Mouse (Mus musculus) heart, embryonic 13.5 days (tissue): ENCODE data around the gene Pemt. TPM values are rescaled to one million over a fixed set of nuclear protein-coding genes. Genes with fewer than 3 reads are reported as not detected.

ENCODE experiments used
- ATAC-seq: fragments of 200-750 bp; cut with Nextera tagmentation; 2 replicates; pipeline ENCODE4 v1.8.0; 2017; ENCODE audit warnings: moderate TSS enrichment; ENCODE audit not compliant: insufficient number of reproducible peaks, low FRiP score, low TSS enrichment; ENCODE audit errors: extremely low read depth
- H3K27ac ChIP-seq: fragments of 300-500 bp; sonication (generic); replicated peaks from 2 replicates; pipeline ENCODE4 v1.5.1; 2015; ENCODE audit warnings: moderate library complexity, mild to moderate bottlenecking, inconsistent platforms
- H3K27me3 ChIP-seq: fragments of 300-500 bp; sonication (generic); replicated peaks from 2 replicates; pipeline ENCODE4 v1.6.1; 2015; ENCODE audit warnings: mild to moderate bottlenecking, inconsistent platforms
- H3K36me3 ChIP-seq: fragments of 300-500 bp; sonication (generic); 2 replicates; pipeline ENCODE4 v1.6.1; 2015; ENCODE audit warnings: mild to moderate bottlenecking, inconsistent platforms
- H3K4me1 ChIP-seq: fragments of 300-500 bp; sonication (generic); 2 replicates; pipeline ENCODE4 v1.6.1; 2015; ENCODE audit warnings: inconsistent platforms
- H3K4me2 ChIP-seq: fragments of 300-500 bp; sonication (generic); 2 replicates; pipeline ENCODE4 v1.6.1; 2015; ENCODE audit warnings: inconsistent platforms, mild to moderate bottlenecking, moderate library complexity
- H3K4me3 ChIP-seq: fragments of 300-500 bp; sonication (generic); 2 replicates; pipeline ENCODE4 v1.5.1; 2015; ENCODE audit warnings: moderate library complexity, mild to moderate bottlenecking, inconsistent platforms
- H3K9ac ChIP-seq: fragments of 300-500 bp; sonication (generic); 2 replicates; pipeline ENCODE4 v1.6.1; 2015; ENCODE audit warnings: inconsistent platforms, mild to moderate bottlenecking, moderate library complexity
- H3K9me3 ChIP-seq: fragments of 300-500 bp; sonication (generic); 2 replicates; pipeline ENCODE4 v1.6.1; 2016; ENCODE audit warnings: inconsistent platforms
- WGBS: fragments of 180-500 bp; shearing (Covaris S2); methylation state at CpG from one replicate; pipeline ENCODE4 v1.1.7; 2015; ENCODE audit warnings: mixed read lengths; 5-methylcytosine and 5-hydroxymethylcytosine counted together
- polyA plus RNA-seq: library from polyadenylated mRNA; unstranded; fragments of >200 nt; fragmentation: Nextera tagmentation; extraction: Ambion mirVana; gene quantifications from 2 replicates; pipeline ENCODE4 v1.2.1, GENCODE M21; 2015

Gene Pemt
- polyA plus RNA-seq, 1 experiment from 2014 or later = 12.8 TPM

DNA sequence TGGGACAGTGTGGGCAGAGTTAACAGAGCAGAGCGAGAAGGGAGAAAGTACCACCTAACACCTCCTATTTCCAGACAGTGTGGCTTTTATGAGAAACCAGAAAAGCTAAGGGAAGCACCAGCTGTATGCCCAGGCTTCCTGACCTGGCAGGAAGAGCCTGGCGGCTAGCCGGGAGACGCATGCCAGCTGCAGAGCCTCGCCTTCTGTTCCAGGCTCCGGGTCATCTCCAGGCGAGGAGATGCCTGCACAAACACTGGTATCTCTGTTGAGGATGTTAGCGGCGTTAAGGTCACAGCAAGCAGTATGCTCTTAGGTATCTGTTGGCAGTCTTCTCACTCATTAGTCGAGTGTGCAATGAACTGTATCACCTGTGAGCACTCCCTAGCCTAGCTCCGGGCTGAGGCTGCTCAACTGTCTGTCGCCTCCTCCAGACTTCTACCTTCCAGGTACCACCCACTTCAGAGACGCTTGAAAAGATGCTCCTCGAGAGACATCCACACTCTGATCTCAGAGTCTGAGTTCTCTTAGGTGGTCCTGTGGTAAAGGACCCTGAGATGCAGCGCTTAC, 27.7 kb upstream of the Pemt start:
- Histone ChIP-seq H3K9ac (no peak overlapping the region), H3K27me3 (peaks cover under 1% of the 10 kb centered on the region; the same call in 1 of the 2 replicates), H3K4me2 (no peak overlapping the region), H3K27ac (no peak overlapping the region), H3K36me3 (no peaks in the 10 kb centered on the region), H3K4me1 (peaks cover 8% of the 10 kb centered on the region), H3K4me3 (no peak overlapping the region), H3K9me3 (no peaks in the 10 kb centered on the region)
- no peak for ATAC-seq
- 46% methylated on average over 15 of the region's 15 CpGs for WGBS

DNA sequence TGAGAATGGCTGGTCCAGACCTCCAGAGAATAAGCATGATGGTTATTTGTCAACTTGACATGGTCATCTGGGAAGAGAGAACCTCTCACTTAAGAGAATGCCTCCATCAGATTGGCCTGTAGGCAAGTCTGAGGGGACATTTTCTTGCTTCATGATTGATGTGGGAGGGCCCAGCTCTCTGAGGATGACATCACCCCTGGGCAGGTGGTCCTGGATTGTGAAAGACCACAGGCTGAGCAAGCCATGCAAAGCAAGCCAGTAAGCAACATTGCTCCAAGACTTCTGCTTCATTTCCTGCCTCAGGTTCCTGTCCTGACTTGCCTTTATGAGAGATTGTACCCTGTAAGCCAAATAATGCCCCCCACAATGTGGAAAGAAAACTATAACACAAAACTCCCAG, 26.8 kb upstream of the Pemt start:
- no peak overlapping the region for H3K9ac ChIP-seq
- ATAC-seq = no peak
- H3K36me3 ChIP-seq = no peaks in the 10 kb centered on the region
- no peaks in the 10 kb centered on the region for H3K9me3 ChIP-seq
- H3K4me3 ChIP-seq = no peak overlapping the region
- no peak overlapping the region for H3K27ac ChIP-seq
- peaks cover 6% of the 10 kb centered on the region; the same call in 1 of the 2 replicates for H3K27me3 ChIP-seq
- no peak overlapping the region for H3K4me2 ChIP-seq
- H3K4me1 ChIP-seq = peaks cover 8% of the 10 kb centered on the region

- WGBS = 84% methylated on average over 6 of the region's 6 CpGs
- Histone ChIP-seq H3K4me2 (no peak overlapping the region), H3K36me3 (no peaks in the 10 kb centered on the region), H3K9ac (no peak overlapping the region), H3K27ac (no peak overlapping the region), H3K9me3 (no peaks in the 10 kb centered on the region), H3K4me1 (peaks cover 8% of the 10 kb centered on the region), H3K4me3 (no peak overlapping the region), H3K27me3 (peaks cover 6% of the 10 kb centered on the region; the same call in 1 of the 2 replicates)
- ATAC-seq = no peak
Measured at GRCm38 (mm10) chr11:60071221-60071620, 24.9 kb upstream of the Pemt start.

DNA sequence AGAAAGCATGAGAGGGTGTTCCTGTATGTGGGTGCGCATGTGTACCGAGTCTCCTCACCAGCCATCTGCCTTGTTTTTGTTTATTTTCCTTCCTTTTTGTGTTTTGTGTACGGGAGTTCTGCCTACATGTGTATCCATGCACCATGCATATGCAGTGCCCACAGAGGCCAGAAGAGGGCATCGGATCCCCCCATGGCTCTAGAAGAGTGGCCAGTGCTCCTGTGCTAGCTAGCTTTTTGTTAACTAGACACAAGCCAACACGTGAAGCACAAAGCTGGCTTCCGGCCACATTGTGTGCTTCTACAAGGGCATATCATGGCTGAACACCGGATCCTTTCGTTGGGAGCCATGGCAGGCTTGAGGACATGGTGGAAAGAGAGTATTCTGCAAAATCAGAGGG, 24.3 kb upstream of the Pemt start:
- Histone ChIP-seq H3K4me3 (no peak overlapping the region), H3K4me1 (peaks cover 8% of the 10 kb centered on the region), H3K9ac (no peak overlapping the region), H3K36me3 (no peaks in the 10 kb centered on the region), H3K9me3 (no peaks in the 10 kb centered on the region), H3K4me2 (no peak overlapping the region), H3K27ac (no peak overlapping the region), H3K27me3 (peaks cover 6% of the 10 kb centered on the region; the same call in 1 of the 2 replicates)
- no peak for ATAC-seq
- WGBS = 36% methylated on average over 8 of the region's 8 CpGs

GRCm38 (mm10) chr11:60068631-60069030, 22.3 kb upstream of the Pemt start:
- peaks cover 6% of the 10 kb centered on the region; the same call in 1 of the 2 replicates for H3K27me3 ChIP-seq
- H3K4me3 ChIP-seq = no peak overlapping the region
- no peak overlapping the region for H3K4me2 ChIP-seq
- H3K9ac ChIP-seq = no peak overlapping the region
- H3K36me3 ChIP-seq = no peaks in the 10 kb centered on the region
- no peak for ATAC-seq
- H3K4me1 ChIP-seq = no peaks in the 10 kb centered on the region; the same call in 1 of the 2 replicates
- H3K9me3 ChIP-seq = no peaks in the 10 kb centered on the region
- no peak overlapping the region for H3K27ac ChIP-seq

GRCm38 (mm10) chr11:60067646-60068045, 21.4 kb upstream of the Pemt start:
- no peak overlapping the region for H3K9ac ChIP-seq
- no peaks in the 10 kb centered on the region for H3K36me3 ChIP-seq
- no peak for ATAC-seq
- 79% methylated on average over 4 of the region's 4 CpGs for WGBS
- H3K27me3 ChIP-seq = peaks cover 6% of the 10 kb centered on the region; the same call in 1 of the 2 replicates
- no peak overlapping the region for H3K4me3 ChIP-seq
- no peak overlapping the region for H3K27ac ChIP-seq
- no peaks in the 10 kb centered on the region for H3K9me3 ChIP-seq
- no peak overlapping the region for H3K4me2 ChIP-seq
- no peaks in the 10 kb centered on the region for H3K4me1 ChIP-seq

DNA sequence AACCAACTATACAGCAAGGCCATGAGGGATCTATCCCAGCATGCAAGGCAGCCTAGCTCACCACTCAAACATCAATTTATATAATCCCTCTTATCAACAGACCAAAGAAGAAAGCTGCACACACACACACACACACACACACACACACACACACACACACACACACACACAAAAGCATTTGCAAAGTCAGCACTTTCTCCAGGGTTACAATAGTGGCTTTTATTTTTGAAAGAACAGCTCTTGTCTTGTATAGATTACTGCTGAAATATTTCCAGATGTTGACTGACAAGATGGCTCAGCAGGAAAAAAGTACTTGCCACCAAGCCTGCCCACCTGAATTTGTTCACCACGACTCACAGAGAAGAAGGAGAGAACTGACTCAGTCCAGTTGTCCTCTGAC, 19.0 kb upstream of the Pemt start:
- no peak for ATAC-seq
- Histone ChIP-seq H3K9me3 (no peaks in the 10 kb centered on the region), H3K36me3 (no peaks in the 10 kb centered on the region), H3K27ac (no peak overlapping the region), H3K4me3 (no peak overlapping the region), H3K4me2 (no peak overlapping the region), H3K4me1 (no peaks in the 10 kb centered on the region), H3K27me3 (peaks cover 6% of the 10 kb centered on the region; the same call in 1 of the 2 replicates), H3K9ac (no peak overlapping the region)
- WGBS = 54% methylated on average over 1 of the region's 1 CpGs

DNA sequence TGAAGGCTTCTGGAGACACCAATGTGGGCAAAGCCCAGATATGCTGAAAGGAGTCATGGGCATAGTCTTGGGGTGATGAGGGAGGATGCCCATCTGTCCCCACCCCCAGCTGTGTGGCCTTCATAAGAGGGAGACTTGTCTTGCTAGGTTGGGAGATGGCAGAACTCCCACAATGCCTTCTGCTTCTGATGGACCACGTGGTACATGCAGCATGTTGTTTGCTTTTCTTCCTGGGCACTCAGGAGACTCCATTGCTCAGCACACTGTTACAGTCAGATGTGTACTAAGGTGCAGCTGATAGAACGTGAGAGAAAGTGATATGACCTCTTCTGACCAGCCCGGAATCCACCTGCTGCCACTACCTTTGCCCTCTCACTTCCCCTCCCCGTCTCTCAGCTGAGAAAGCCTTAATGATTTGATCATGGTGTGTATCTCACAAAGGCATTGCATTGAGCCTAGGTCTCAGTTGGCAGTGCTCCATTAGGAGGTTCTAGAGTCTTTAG, 15.3 kb upstream of the Pemt start:
- Histone ChIP-seq H3K4me3 (no peak overlapping the region), H3K36me3 (no peaks in the 10 kb centered on the region), H3K9me3 (no peaks in the 10 kb centered on the region), H3K4me1 (no peaks in the 10 kb centered on the region), H3K9ac (no peak overlapping the region), H3K4me2 (no peak overlapping the region), H3K27ac (no peak overlapping the region), H3K27me3 (no peaks in the 10 kb centered on the region)
- WGBS = 69% methylated on average over 4 of the region's 4 CpGs
- no peak; the same call in 1 of the 2 replicates for ATAC-seq

- no peaks in the 10 kb centered on the region for H3K4me1 ChIP-seq
- H3K36me3 ChIP-seq = no peaks in the 10 kb centered on the region
- 87% methylated on average over 2 of the region's 2 CpGs for WGBS
- H3K4me3 ChIP-seq = no peak overlapping the region
- H3K27me3 ChIP-seq = no peaks in the 10 kb centered on the region
- H3K4me2 ChIP-seq = no peak overlapping the region
- H3K9me3 ChIP-seq = no peaks in the 10 kb centered on the region
- no peak overlapping the region for H3K9ac ChIP-seq
- ATAC-seq = no peak
- no peak overlapping the region for H3K27ac ChIP-seq
Measured at GRCm38 (mm10) chr11:60060026-60060425, 13.7 kb upstream of the Pemt start.

GRCm38 (mm10) chr11:60058441-60058840, 12.2 kb upstream of the Pemt start:
- ATAC-seq = no peak
- no peaks in the 10 kb centered on the region for H3K36me3 ChIP-seq
- no peak overlapping the region for H3K27ac ChIP-seq
- H3K4me3 ChIP-seq = no peak overlapping the region
- no peaks in the 10 kb centered on the region for H3K27me3 ChIP-seq
- H3K9ac ChIP-seq = no peak overlapping the region
- no peaks in the 10 kb centered on the region for H3K9me3 ChIP-seq
- no peaks in the 10 kb centered on the region for H3K4me1 ChIP-seq
- WGBS = 59% methylated on average over 10 of the region's 10 CpGs
- H3K4me2 ChIP-seq = no peak overlapping the region

DNA sequence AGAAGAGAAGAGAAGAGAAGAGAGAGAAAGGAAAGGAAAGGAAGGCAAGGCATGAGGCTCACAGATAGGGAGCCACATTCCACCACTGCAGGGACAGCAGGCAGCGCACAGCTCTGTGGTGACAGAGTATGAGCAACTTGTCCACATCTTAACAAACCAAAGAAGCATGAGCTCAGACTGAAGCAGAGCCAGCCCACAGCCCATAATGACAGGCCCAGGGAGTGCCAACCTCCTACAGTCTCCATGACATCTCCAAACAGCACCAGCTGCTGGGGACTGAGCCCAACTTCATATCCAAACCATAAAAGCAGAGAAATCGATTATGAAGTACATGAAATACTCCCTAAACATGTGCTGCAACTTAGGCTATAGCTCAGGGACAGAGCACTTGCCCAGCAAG, 11.7 kb upstream of the Pemt start:
- Histone ChIP-seq H3K9ac (no peak overlapping the region), H3K36me3 (no peaks in the 10 kb centered on the region), H3K27ac (no peak overlapping the region), H3K4me1 (no peaks in the 10 kb centered on the region), H3K27me3 (no peaks in the 10 kb centered on the region), H3K4me2 (no peak overlapping the region), H3K9me3 (no peaks in the 10 kb centered on the region), H3K4me3 (no peak overlapping the region)
- 53% methylated on average over 2 of the region's 2 CpGs for WGBS
- ATAC-seq = no peak

- H3K4me1 ChIP-seq = no peaks in the 10 kb centered on the region
- no peaks in the 10 kb centered on the region for H3K27me3 ChIP-seq
- no peak overlapping the region for H3K4me2 ChIP-seq
- H3K4me3 ChIP-seq = no peak overlapping the region
- ATAC-seq = no peak
- WGBS = 72% methylated on average over 6 of the region's 6 CpGs
- no peak overlapping the region for H3K27ac ChIP-seq
- no peaks in the 10 kb centered on the region for H3K9me3 ChIP-seq
- no peaks in the 10 kb centered on the region for H3K36me3 ChIP-seq
- no peak overlapping the region for H3K9ac ChIP-seq
Measured at GRCm38 (mm10) chr11:60056520-60056919, 10.2 kb upstream of the Pemt start.
